Mouse (Mus musculus) embryonic fibroblast, embryonic 13.5 days (primary cell): ENCODE results near the gene Lhx1. TPM values are rescaled to one million over a fixed set of nuclear protein-coding genes. Genes with fewer than 3 reads are reported as not detected.
A peak's percentile ranks its signal among the peaks of the same experiment; 100 is the strongest.

ENCODE experiments used
- H3K27ac ChIP-seq: 2 replicates; pipeline ENCODE4 v1.5.1; 2012; ENCODE audit warnings: low read length, control low read depth, inconsistent platforms; ENCODE audit not compliant: insufficient read depth
- H3K4me1 ChIP-seq: 2 replicates; pipeline ENCODE4 v1.6.1; 2011; ENCODE audit warnings: low read length; ENCODE audit not compliant: control insufficient read depth, insufficient read depth
- H3K4me3 ChIP-seq: 2 replicates; pipeline ENCODE4 v1.5.1; 2011; ENCODE audit warnings: mild to moderate bottlenecking, control low read depth, low read length; ENCODE audit not compliant: insufficient read depth
- CTCF ChIP-seq: IDR thresholded peaks from 2 replicates; pipeline ENCODE4 v1.5.1; 2011; ENCODE audit warnings: mild to moderate bottlenecking, control low read depth, low read length, moderate library complexity, borderline replicate concordance; ENCODE audit not compliant: insufficient read depth
- POLR2A ChIP-seq: IDR thresholded peaks from 2 replicates; pipeline ENCODE4 v1.6.1; 2011; ENCODE audit warnings: low read depth, mild to moderate bottlenecking, control low read depth, low read length, moderate library complexity
- polyA plus RNA-seq: library from polyadenylated mRNA; stranded (reverse); fragments of >200 nt; gene quantifications from 2 replicates; pipeline ENCODE4 v1.2.4, GENCODE M21; 2011; ENCODE audit warnings: low read depth; ENCODE audit not compliant: missing spikeins, insufficient read length

Gene Lhx1
- polyA plus RNA-seq, 1 experiment, result not detected

DNA sequence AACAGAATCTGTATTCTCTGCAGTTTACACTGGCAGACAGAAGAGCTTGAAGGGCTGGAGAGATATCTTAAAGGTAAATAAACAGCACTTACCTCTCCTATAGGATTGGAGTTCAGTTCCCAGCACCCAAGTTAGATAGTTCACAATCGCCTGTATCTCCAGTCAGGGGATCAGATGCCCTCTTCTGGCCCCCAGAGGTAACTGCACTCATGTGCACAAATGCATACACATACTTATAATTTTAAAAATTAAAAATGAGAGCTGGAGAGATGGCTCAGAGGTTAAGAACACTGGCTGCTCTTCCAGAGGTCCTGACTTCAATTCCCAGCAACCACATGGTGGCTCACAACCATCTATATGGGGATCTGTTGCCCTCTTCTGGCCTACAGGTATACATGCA is 21.0 kb downstream of the Lhx1 start:
- TF ChIP-seq CTCF, result no peak
- TF ChIP-seq POLR2A, result no peak
- Histone ChIP-seq H3K4me3 (no peak overlapping the region), H3K27ac (no peak overlapping the region), H3K4me1 (no peaks in the 10 kb centered on the region)

GRCm38 (mm10) chr11:84497944-84498343 is 27.4 kb downstream of the Lhx1 start:
- TF ChIP-seq CTCF (no peak), POLR2A (no peak)
- Histone ChIP-seq H3K4me1 (no peaks in the 10 kb centered on the region), H3K4me3 (no peak overlapping the region), H3K27ac (no peak overlapping the region)

GRCm38 (mm10) chr11:84496901-84497300 is 28.4 kb downstream of the Lhx1 start:
- TF ChIP-seq POLR2A, result no peak
- no peak for TF ChIP-seq CTCF

GRCm38 (mm10) chr11:84495774-84496173 is 29.6 kb downstream of the Lhx1 start:
- TF ChIP-seq POLR2A (no peak), CTCF (no peak)
- H3K27ac ChIP-seq, result no peak overlapping the region
- H3K4me1 ChIP-seq, result no peaks in the 10 kb centered on the region
- no peak overlapping the region for H3K4me3 ChIP-seq

More at GRCm38 (mm10) chr11:84496901-84497300, 28.4 kb downstream of the Lhx1 start:
- Histone ChIP-seq H3K4me3 (no peak overlapping the region), H3K4me1 (no peaks in the 10 kb centered on the region), H3K27ac (no peak overlapping the region)

GRCm38 (mm10) chr11:84481661-84482060 is 43.7 kb downstream of the Lhx1 start:
- peak overlapping the region; percentile 32 for H3K27ac ChIP-seq
- no peak for TF ChIP-seq POLR2A
- no peak for TF ChIP-seq CTCF
- no peaks in the 10 kb centered on the region for H3K4me1 ChIP-seq
- no peak overlapping the region for H3K4me3 ChIP-seq

- no peak for TF ChIP-seq CTCF
- no peak for TF ChIP-seq POLR2A
- H3K4me1 ChIP-seq, result no peaks in the 10 kb centered on the region
- H3K27ac ChIP-seq, result peak overlapping the region; percentile 26; the same call in 1 of the 2 replicates
- H3K4me3 ChIP-seq, result no peak overlapping the region
These were observed 44.9 kb downstream of the Lhx1 start for GRCm38 (mm10) chr11:84480451-84480850.

- no peak for TF ChIP-seq POLR2A
- no peak for TF ChIP-seq CTCF
- H3K27ac ChIP-seq, result no peak overlapping the region
These were observed 48.7 kb downstream of the Lhx1 start for GRCm38 (mm10) chr11:84476641-84477040.

DNA sequence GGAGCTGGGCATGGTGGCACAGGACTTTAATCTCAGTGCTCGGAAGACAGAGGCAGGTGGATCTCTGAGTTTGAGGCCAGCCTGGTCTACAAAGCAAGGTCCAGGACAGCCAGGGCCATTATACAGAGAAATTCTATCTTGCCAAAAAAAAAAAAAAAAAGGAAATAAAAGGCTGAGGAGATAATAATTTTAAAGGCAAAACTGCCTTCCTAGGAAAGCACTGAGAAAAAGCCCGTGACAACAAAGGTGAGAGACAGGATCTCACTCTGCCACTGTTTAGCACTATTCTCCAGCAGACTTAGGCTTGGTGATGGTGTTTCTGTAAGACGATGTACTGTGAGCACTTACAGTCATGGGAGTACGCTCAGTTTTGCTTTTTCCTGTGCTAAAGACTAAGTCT is 49.3 kb downstream of the Lhx1 start:
- no peaks in the 10 kb centered on the region for H3K4me1 ChIP-seq
- no peak for TF ChIP-seq CTCF
- no peak for TF ChIP-seq POLR2A
- H3K4me3 ChIP-seq, result no peak overlapping the region
- H3K27ac ChIP-seq, result no peak overlapping the region

More at GRCm38 (mm10) chr11:84476641-84477040, 48.7 kb downstream of the Lhx1 start:
- no peaks in the 10 kb centered on the region for H3K4me1 ChIP-seq
- no peak overlapping the region for H3K4me3 ChIP-seq

GRCm38 (mm10) chr11:84473093-84473667 is 52.2 kb downstream of the Lhx1 start:
- TF ChIP-seq CTCF, result no peak
- TF ChIP-seq POLR2A, result no peak
- Histone ChIP-seq H3K4me3 (no peak overlapping the region), H3K27ac (no peak overlapping the region), H3K4me1 (no peaks in the 10 kb centered on the region)

Other genes starting within 250 kb of the Lhx1 start
- gene Aatf, start 12.0 kb downstream of the Lhx1 start, polyA plus RNA-seq, result 35.1 and 37.3 TPM in 2 replicates